Mouse (Mus musculus) hindbrain, embryonic 15.5 days (tissue): Measurements from ENCODE around the gene Klf15. TPM values are rescaled to one million over a fixed set of nuclear protein-coding genes. Genes with fewer than 3 reads are reported as not detected.

ENCODE experiments used
- ATAC-seq: fragments of 200-750 bp; cut with Nextera tagmentation; 2 replicates; pipeline ENCODE4 v1.8.0; 2017; ENCODE audit warnings: low read depth, moderate number of reproducible peaks, moderate TSS enrichment; ENCODE audit not compliant: low FRiP score
- H3K27ac ChIP-seq: fragments of 300-500 bp; sonication (generic); replicated peaks from 2 replicates; pipeline ENCODE4 v1.5.1; 2015; ENCODE audit warnings: mild to moderate bottlenecking, inconsistent platforms
- H3K27me3 ChIP-seq: fragments of 300-500 bp; sonication (generic); 2 replicates; pipeline ENCODE4 v1.6.1; 2015; ENCODE audit warnings: control low read depth, inconsistent platforms
- H3K36me3 ChIP-seq: fragments of 300-500 bp; sonication (generic); 2 replicates; pipeline ENCODE4 v1.6.1; 2015; ENCODE audit warnings: control low read depth, inconsistent platforms
- H3K4me1 ChIP-seq: fragments of 300-500 bp; sonication (generic); replicated peaks from 2 replicates; pipeline ENCODE4 v1.6.1; 2015; ENCODE audit warnings: control low read depth, inconsistent platforms
- H3K4me2 ChIP-seq: fragments of 300-500 bp; sonication (generic); 2 replicates; pipeline ENCODE4 v1.6.1; 2015; ENCODE audit warnings: moderate library complexity, mild to moderate bottlenecking, inconsistent platforms
- H3K4me3 ChIP-seq: fragments of 300-500 bp; sonication (generic); 2 replicates; pipeline ENCODE4 v1.5.1; 2015; ENCODE audit warnings: mild to moderate bottlenecking, inconsistent platforms
- H3K9ac ChIP-seq: fragments of 300-500 bp; sonication (generic); 2 replicates; pipeline ENCODE4 v1.6.1; 2015; ENCODE audit warnings: inconsistent platforms
- H3K9me3 ChIP-seq: fragments of 300-500 bp; sonication (generic); 2 replicates; pipeline ENCODE4 v1.6.1; 2016; ENCODE audit warnings: control low read depth, inconsistent platforms
- WGBS: fragments of 180-500 bp; shearing (Covaris S2); methylation state at CpG from one replicate; pipeline ENCODE4 v1.1.7; 2015; 5-methylcytosine and 5-hydroxymethylcytosine counted together
- polyA plus RNA-seq: library from polyadenylated mRNA; unstranded; fragments of >200 nt; fragmentation: Nextera tagmentation; extraction: Ambion mirVana; gene quantifications from 2 replicates; pipeline ENCODE4 v1.2.1, GENCODE M21; 2015

Klf15 gene
- polyA plus RNA-seq, 1 experiment from 2014 or later: 20.0 TPM

DNA sequence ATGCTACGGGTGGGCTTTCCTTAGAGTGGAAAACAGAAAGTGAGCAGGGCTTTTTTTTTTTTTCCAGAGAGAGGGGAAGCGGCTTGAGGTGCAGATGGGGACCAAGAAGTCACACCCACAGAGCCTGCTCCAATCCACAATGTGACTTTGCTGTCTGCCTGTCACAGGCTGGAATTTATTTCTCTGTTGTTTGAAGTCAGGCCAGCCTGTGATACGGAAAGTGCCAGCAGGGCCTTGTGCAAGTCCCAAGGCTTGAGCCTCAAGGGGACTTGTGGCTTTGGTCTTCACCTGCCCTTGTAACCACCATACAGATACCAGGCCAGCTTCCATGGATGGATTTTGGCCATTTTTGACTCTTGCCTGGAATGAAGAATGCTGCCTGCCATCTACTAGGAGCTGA is 56.5 kb downstream of the Klf15 start:
- WGBS: 67% methylated on average over 3 of the region's 3 CpGs
- Histone ChIP-seq H3K27me3 (no peaks in the 10 kb centered on the region), H3K4me1 (no peaks in the 10 kb centered on the region), H3K9ac (no peak overlapping the region), H3K27ac (no peak overlapping the region), H3K4me3 (no peak overlapping the region), H3K4me2 (no peak overlapping the region), H3K9me3 (no peaks in the 10 kb centered on the region), H3K36me3 (no peaks in the 10 kb centered on the region)
- no peak for ATAC-seq

DNA sequence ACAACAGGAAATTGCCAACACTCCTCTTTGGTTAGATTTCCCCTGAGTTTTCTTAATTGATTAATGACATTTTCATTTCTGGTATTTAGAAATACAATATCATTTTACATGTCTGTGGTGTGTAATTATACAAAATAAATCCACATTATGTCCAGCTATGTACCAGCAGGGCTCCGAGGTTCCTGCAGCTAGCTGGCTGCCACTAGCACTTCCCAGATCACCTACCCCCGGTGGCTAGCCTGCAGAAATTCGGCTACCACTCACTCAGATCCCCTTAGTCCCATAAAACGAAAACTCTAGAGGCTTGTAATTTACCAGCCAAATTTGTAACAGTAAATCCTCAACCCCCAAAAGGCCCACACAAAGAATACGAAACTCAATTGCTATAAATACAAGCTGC is 57.0 kb downstream of the Klf15 start:
- ATAC-seq: no peak
- 57% methylated on average over 5 of the region's 5 CpGs for WGBS

More for the DNA sequence above, 57.0 kb downstream of the Klf15 start:
- H3K36me3 ChIP-seq: no peaks in the 10 kb centered on the region
- no peaks in the 10 kb centered on the region for H3K9me3 ChIP-seq
- no peak overlapping the region for H3K4me3 ChIP-seq
- no peak overlapping the region for H3K27ac ChIP-seq
- H3K27me3 ChIP-seq: no peaks in the 10 kb centered on the region
- no peak overlapping the region for H3K4me2 ChIP-seq
- H3K9ac ChIP-seq: no peak overlapping the region
- no peaks in the 10 kb centered on the region for H3K4me1 ChIP-seq

Other genes starting within 250 kb of the Klf15 start
- not detected in 2 replicates for gene Vmn1r53, start 238.1 kb upstream of the Klf15 start, polyA plus RNA-seq
- not detected in 2 replicates for gene Vmn1r54, start 216.3 kb upstream of the Klf15 start, polyA plus RNA-seq
- not detected in 2 replicates for gene BC048671, start 161.4 kb upstream of the Klf15 start, polyA plus RNA-seq
- gene Chst13, start 137.4 kb upstream of the Klf15 start, polyA plus RNA-seq: 0.12 TPM in 1 of 2 replicates, not detected in the other
- not detected in 2 replicates for gene Uroc1, start 129.3 kb upstream of the Klf15 start, polyA plus RNA-seq
- 9.8 and 11.2 TPM in 2 replicates for gene Zxdc, start 93.1 kb upstream of the Klf15 start, polyA plus RNA-seq
- 6.7 and 7.2 TPM in 2 replicates for gene Cfap100, start 33.8 kb upstream of the Klf15 start, polyA plus RNA-seq
- gene Aldh1l1, start 23.9 kb downstream of the Klf15 start, polyA plus RNA-seq: 65.8 and 81.7 TPM in 2 replicates
- gene Slc41a3, start 142.1 kb downstream of the Klf15 start, polyA plus RNA-seq: 7.6 and 8.5 TPM in 2 replicates